Mouse (Mus musculus): Measurements from ENCODE around the gene Hsd3b7. TPM values are rescaled to one million over a fixed set of nuclear protein-coding genes. Genes with fewer than 3 reads are reported as not detected.

Gene Hsd3b7
- total RNA-seq (2021) = 10 to 100 TPM; 36.9 to 49.1 TPM
- long read RNA-seq, experiment 1, transcript Hsd3b7-201 (7 exons, 1,828 nt) = major isoform, 61 of 88 reads
- long read RNA-seq, experiment 1, partial matches to known transcripts = 9 of 88 reads
- long read RNA-seq, experiment 1, other reads (novel, unspliced or antisense) = 12 of 88 reads
- long read RNA-seq, experiment 2, transcript Hsd3b7-206 (6 exons, 1,899 nt) = minor isoform, 6 of 75 reads
- long read RNA-seq, experiment 2, transcript Hsd3b7-201 (7 exons, 1,828 nt) = major isoform, 41 of 75 reads
- long read RNA-seq, experiment 2, partial matches to known transcripts = 10 of 75 reads
- long read RNA-seq, experiment 2, other reads (novel, unspliced or antisense) = 16 of 75 reads

DNA sequence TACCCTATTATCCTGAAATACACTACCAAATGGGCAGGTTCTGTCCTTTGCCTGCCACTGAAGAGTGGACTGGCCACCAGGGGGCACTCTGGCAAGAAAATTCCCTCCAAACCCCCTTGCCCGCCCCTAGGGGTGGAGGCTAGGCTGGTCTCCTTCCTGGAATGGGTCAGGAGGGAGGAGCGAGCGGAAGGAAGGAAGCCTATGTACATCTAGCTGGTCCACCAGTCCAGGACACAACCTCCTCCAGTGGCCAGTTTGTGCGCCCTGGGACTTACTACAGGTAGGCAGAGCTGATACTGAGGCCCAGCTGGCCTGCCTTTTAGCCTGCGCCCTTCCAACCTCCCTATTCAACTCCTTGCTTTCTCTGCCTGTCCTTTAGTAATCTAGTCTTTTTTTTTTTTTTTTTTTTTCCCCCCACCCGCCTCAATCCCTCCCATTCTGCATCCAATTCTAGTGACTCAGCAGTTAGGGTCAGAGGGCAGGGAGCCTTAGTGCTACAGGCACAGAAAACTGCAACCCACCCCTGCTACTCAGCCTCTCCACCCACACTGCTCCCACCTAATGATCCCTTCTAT lies at the start of gene Hsd3b7:
Gene Hsd3b7 (plus strand): TSS at position 170 of the 575 bp plus-strand sequence.
- peak; percentile 92 to 94 for DNase-seq (ENCODE audit: low spot score in 2 of 2)

DNA sequence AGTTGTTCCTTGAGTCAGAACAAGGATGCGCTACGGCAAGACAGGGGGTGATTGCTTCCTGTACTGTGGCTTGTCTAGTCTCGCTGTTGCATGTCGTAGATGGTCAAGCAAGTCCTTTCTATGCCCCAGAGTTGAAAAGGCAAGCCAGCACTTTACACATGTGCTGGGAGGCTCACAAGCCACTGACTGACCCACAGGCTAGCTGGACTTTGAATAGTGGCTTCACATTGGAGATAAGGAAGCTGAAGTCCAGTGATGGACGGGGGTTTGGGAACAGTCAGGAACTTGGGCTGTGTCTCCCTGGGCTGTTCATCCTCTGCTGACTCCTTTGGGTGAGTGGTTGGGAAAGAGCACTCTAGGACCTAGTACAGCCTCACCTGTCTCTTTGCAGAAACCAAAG lies 48.8 kb upstream of the Hsd3b7 start:
- DNase-seq (ENCODE audit: low spot score in 2 of 2) = no peak

DNA sequence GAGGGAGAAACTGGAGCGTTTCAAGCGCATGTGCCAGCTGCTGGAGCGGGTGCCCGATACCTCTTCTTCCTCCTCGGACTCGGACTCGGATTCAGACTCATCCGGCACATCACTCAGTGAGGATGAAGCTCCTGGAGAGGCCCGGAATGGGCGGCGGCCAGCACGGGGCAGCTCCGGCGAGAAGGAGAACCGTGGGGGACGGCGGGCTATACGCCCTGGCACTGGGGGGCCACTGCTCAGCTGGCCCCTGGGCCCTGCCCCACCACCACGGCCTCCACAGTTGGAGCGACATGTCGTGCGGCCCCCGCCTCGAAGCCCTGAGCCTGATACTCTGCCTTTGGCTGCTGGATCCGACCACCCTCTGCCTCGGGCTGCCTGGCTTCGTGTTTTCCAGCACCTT lies 48.3 kb upstream of the Hsd3b7 start:
- DNase-seq (ENCODE audit: low spot score in 2 of 2) = no peak

DNA sequence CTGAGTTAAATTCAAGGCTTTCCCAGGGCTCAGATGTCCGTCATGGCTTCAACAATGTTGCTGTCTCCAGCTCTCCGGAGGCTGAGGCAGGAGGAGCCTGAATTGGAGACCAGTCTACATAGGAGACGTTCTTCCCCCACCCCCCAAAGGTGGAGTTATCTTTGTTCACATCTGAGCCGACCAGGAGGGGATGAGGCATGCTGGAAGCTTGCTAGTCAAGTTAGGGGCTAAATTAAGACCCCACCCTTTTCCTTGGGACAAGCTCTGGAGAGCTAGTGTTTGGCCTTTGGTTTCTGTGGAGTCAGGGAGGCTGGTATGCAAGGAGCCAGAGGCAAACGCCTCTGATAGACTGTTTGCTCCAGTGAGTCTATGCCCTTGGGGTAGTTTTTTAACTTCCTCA lies 47.2 kb upstream of the Hsd3b7 start:
- no peak for DNase-seq (ENCODE audit: low spot score in 2 of 2)

DNA sequence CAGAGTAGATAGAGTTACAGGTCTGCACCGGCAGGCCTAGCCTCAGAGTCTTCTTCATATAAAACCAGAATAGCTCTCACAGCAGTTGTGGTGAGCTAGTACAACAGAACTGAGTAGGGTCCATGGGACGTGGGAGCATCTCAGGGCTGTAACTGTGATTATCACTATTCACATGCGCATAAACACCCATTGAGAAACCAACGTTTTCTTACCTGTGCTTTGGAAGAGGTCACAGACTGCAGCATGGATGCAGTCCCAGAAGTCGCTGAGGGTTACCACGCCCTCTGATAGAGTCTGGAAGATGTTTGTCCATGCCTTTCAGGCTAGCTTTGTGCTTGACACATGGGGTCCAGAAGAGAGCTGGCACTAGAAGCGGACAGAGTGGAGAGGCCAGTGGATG lies 46.7 kb upstream of the Hsd3b7 start:
- DNase-seq (ENCODE audit: low spot score in 2 of 2) = no peak

DNA sequence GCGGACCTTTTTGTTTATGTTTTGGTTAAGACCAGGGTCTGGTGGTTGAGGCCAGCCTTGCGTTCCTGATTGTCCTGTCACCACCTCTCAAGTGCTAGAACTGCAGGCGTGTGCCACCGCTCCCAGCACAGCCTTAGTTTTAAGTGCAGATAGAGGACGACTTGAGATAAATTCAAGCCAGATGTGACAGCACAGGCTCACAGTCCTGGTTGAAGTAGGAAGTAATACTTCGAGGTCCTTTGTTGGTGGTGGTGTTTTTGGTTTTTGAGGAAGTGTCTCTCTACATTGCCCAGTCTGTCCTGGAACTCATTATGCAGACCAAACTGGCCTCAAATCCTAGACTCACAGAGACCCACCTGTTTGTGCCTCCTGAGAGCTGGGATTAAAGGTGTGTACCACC lies 40.7 kb upstream of the Hsd3b7 start:
- DNase-seq (ENCODE audit: low spot score in 2 of 2) = no peak

DNA sequence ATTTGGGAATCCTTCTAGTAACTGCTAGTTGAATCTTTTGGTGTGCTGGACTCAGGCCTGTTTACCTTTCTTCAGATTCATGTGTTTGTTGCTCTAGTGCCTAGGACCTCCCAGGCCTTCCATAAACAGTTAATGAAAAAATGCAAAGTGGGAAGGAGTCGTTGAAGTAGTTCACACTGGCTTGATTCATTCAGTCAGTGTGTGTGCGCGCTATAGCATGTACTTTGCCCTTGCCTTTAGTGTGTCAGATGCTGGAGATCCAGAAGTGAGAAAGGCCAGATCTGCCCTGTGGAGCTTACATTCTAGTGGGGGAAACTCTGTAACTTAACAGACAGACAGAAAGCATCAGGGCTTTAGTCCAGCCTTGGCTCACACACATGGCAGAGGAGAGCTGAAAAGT lies 39.9 kb upstream of the Hsd3b7 start:
- no peak for DNase-seq (ENCODE audit: low spot score in 2 of 2)

DNA sequence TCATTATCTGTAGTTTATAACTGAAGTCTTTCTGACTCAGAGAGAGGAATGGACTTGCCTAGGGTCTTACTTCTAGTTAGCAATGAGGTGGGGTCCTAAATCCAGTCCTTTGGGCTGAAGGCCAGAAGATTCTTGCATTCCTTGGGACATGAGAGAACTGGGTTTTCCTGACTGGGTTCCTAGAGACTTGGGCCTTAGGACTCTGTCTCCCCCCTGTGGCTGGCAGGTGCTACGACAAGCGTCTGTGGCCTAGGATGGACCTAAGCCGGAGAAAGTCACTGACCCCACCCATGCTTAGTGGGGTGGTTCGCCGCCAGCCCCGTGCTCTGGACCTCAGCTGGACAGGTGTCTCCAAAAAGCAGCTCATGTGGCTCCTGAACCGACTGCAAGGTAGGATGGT lies 39.4 kb upstream of the Hsd3b7 start:
- DNase-seq (ENCODE audit: low spot score in 2 of 2) = no peak

DNA sequence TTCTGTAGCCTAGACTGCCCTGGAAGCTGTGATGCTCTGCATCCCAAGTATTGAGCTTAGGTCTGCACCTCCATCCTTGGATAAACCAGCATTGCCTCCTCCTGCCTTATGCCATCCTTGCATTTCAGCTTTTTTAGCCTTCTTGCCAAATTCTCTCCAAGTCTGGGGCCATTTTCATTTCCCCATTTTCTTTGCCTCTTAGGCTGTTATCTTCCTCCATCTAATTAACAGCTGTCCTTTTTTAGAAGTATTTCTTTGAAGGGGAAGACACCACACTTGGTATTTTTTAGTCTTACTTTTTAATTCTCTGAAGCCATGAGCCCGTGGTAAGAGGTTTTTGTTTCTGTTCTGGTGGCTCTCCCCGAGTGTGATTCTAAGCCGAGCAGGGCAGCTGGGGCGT lies 36.8 kb upstream of the Hsd3b7 start:
- no peak for DNase-seq (ENCODE audit: low spot score in 2 of 2)

DNA sequence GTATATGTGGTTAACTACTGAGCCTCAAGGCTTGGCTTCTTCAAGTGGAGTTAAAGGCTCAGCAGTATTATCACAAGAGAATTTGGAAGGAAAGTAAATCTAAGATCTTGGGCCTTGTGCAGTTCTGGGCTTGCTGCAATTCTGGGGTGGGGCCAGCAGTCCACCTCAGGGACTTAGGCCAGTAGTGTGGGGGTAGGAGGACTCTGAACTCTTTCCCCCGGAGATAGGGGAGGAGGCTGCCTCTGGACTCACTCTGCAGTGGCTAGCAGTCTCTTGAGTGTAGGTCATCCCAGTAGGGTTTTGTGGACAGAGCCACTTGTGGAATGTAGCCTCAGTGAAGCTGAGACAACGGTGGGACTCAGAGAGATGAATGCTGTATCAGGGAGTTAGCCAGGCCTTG lies 34.6 kb upstream of the Hsd3b7 start:
- DNase-seq (ENCODE audit: low spot score in 2 of 2) = no peak

DNA sequence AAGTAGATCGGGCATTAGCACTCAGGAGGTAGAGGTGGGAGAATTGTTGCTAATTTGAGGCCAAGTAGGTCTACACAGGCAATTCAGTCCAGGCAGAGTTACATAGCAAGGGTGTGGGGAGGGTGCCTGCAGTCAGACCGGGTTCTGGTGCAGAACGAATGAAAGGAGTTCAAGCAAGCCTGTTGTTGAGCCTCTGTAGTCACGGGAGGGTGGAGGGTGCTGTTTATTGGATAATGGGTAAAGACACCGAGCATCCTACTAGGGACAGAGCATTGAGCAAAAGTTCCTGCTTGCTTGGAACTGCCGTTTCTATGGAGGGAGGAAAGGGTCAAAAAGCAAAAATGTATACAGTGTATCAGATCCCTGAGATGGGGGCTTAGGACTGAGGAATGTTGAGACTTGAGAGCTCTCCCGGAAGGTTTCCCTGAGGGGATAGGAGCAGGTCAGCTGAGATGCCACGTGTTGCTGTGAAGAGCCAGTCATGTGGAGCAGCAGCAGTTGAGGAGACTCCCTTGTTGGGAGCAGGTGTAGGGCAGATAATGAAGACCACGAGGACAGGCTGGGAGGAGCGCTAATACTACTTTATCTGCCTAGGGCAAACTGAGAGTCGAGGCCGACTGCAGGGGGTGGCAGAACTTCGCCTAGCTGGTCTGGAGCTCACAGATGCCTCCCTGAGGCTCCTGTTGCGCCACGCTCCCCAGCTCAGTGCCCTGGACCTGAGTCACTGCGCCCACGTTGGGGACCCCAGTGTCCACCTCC lies 33.4 kb upstream of the Hsd3b7 start:
- no peak for DNase-seq (ENCODE audit: low spot score in 2 of 2)

DNA sequence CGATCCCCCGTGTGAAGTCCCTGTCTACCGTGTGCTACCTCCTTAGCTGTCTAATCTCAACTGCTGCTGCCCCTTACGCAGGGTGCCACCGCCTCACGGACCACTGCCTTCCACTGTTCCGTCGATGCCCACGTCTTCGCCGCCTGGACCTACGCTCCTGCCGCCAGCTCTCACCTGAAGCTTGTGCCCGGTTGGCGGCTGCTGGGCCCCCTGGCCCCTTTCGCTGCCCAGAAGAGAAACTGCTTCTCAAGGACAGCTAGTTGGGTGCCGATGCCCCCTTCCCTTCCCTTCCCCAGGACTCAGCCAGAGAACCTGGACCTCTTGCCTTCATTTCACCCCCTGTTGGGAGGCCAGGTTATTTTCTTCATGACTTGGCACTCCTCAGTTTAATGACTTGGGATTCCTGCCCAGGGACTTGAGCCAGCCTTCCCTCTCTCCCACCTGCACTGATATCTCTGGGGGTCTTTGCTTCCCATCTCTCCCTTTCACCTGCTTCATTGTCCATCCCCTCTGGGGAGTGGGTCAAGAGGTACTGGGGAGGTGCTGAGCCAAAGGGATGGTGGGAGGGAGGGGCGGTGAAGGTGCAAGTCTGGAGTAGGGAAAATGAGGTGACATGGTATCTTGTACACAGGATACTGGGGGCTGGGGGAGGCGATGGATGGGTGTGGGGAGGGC lies 32.6 kb upstream of the Hsd3b7 start:
- DNase-seq (ENCODE audit: low spot score in 2 of 2) = no peak

DNA sequence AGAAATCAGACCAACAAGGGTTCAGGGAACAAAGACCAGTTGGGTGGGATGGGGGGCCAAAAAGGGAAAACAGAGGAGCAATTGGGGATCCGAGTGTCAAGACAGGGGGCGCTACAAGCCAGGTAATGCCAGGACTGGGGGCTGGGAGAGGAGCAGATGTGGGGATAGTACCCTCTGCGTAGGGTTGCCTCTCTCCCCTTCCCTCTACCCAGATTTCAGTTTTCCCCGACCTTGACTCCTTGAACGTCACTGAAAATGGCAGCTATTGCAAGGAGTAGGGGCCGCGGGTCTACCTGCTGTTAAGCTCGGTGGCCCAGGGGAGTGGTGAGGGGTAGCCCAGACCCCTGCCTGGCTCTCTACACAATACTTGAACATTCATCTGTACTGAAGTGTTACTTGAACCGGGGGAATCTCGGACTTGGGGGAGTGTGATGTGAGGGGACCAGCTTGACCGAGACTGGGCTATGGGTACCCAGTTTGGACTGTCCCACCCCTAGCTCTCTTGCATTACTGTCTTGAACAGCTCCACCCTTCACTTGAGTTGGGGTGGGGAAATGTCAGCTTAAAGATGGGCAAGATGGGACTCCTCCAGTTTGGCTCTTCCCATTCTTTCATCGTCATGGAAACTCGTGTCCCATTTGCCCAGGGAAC lies 31.9 kb upstream of the Hsd3b7 start:
- DNase-seq (ENCODE audit: low spot score in 2 of 2) = no peak

DNA sequence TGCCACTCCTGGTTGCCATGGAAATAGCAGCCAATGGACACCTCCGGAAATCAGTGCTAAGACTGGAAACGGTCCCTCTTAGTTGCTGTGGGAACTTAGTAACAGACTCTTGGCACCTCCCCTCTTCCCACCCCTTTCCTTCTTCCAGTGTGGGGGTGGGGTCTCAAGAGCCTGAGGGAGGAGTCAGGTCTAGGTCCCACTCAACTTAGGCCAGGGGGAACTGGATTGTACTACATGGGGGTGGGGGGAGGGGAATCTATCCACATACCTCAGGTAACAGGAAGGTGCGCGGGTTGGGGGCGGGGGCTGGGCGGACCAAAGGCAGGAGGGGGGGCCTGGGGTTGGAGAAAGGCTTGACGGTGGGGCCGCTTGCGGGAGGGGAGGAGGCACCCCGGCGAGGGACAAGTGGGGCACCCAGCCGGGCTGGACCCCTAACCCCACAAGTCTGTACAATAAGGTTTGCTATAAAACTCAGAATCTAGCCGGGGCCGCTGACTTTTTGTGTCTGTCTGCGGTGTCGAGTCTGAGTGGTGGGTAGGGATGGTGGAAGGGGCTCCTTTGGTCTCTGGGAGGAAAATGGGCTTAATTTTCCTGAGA lies 31.3 kb upstream of the Hsd3b7 start:
- DNase-seq (ENCODE audit: low spot score in 2 of 2) = peak; percentile 83 to 89

DNA sequence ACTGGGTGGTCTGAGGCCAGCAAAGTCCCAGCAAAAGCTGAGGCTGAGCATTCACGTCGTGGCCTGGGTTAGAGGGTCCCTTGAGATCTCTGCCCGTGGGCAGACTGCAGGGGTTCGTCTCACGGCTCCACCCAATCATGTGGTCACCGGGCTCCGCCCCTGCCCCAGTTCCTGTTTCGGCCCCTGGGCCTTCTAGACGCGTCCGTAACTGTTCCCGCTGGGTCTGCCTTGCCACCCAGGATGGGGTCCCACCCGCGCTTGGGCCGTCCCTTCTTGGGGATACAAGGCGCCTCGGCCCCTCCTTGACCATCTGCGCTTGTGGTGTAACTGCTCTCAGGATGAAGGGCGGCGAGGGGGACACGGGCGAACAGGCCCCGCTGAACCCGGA lies 30.8 kb upstream of the Hsd3b7 start, which contains the start of gene Orai3:
Gene Orai3 (plus strand): TSS at position 165 of the 388 bp plus-strand sequence.
- DNase-seq (ENCODE audit: low spot score in 2 of 2) = peak; percentile 70 to 79

DNA sequence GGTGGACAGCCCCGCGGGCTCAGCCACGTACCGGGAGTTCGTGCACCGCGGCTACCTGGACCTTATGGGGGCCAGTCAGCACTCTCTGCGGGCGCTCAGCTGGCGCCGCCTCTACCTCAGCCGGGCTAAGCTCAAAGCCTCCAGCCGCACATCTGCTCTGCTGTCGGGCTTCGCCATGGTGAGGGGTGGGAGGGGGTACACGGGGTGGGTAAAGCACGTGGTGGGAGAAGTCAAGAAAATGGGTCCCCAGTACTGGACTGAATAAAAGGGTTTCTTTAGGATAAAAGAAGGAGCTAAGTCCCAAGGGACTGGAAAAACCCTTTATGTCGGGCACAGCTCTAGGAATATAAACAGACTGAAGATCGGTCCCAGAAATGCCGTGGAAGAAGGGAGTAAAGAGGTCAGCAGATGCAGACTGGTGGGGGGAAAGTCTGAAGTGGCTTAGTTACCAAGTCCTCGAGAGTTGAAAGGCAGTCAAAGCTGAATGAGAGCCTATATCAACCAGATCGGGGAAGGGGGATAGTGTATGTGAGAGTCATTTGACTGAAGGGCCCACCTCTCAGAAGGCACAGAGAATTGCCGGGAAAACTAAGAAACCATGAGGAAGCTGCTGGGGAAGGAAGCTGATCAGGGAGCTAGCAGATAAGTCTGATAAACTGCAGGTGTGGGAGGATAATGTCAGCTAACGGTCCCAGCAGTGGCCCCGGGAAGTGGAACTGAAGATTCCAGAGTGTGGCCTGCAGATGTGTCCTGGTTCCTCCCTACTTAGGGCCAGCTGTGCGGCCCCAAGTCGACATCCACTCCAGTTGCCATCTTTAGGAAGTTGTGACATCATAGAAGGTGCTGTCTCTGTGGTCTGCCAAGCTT lies 30.1 kb upstream of the Hsd3b7 start:
- DNase-seq (ENCODE audit: low spot score in 2 of 2) = no peak

DNA sequence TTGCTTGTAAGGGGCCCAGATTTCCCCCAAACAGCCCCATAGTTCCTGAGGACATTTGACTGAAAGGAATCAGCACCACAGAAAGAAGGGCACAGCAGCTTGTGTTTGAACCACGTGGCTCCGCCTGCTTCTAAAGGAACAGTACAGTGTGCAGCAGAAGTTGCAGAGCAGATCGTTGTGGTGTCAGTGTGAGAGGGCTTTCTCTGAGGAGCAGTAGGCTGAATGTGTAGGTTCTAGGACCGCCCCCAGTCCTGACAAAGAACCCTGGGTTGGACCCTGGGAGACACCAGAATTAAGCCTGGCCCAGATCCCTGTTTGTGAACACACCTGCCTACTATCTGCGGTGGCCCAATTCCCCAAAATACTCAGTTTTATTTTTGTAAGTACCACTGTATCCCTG lies 29.1 kb upstream of the Hsd3b7 start:
- DNase-seq (ENCODE audit: low spot score in 2 of 2) = no peak

DNA sequence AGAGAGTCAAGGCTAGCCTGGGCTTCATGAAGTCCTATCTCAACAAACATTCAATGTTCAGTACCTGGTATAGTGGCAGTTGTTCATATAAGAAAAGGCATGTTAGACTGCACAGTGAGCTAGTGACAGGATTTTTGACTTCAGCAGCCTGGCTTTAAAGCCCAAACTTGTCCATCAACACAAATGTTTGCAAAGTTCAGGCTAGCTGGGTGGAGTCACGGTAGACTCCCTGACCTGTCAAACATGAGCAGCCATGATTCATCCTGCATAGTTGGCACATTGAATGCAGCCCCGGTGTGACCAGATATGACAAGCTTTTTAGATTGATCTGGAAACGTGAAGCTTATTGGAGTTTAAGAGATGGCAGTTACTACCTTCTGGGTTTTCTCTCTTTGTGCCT lies 28.3 kb upstream of the Hsd3b7 start:
- no peak for DNase-seq (ENCODE audit: low spot score in 2 of 2)

DNA sequence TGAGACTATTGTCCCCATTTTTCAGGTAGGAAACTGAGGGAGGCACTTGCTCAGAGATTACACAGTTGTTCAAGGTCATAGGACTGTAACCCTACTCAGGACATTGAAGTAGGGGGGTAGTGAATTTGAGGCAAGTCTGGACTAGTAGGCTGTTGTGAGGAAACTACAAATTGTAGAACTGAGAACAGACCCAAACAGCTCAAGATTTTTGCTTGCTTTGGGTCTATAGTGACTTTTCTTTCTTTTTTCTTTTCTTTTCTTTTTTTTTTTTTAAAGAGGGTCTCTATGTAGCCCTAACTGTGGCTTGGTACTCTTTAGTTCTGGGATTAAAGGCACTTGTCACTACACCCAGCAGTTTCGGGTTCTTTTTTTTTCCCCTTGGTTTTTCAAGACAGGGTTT lies 27.8 kb upstream of the Hsd3b7 start:
- no peak for DNase-seq (ENCODE audit: low spot score in 2 of 2)
